Mouse (Mus musculus): ENCODE results near the gene Smim27. TPM values are rescaled to one million over a fixed set of nuclear protein-coding genes. Genes with fewer than 3 reads are reported as not detected.

Smim27 gene
- polyA plus RNA-seq, 1 experiment, result 9.6 TPM

DNA sequence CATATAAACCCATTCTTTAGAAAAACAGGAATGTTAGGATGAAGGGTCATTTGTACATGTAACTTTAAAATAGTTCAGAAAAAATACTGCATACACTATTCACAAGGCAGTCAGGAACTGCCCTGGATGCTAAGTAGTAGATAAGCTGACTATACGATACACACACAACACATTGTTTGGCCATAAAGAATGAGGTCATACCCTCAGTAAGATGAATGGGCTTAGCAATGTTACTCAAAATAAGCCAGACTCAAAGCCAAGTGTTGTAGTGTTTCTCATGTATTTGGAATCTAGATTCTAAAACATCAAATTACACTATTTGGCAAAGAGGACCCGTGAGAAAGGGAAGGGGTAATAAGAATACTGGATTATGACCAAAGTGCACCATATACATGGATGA lies 15.6 kb upstream of the Smim27 start:
- Histone ChIP-seq H3K4me3 (ENCODE audit: insufficient read depth, low read length) (no peak overlapping the region), H3K4me1 (ENCODE audit: control insufficient read depth, insufficient read depth, low read length) (no peaks in the 10 kb centered on the region), H3K27ac (ENCODE audit: insufficient read depth, low read length) (no peak overlapping the region)
- TF ChIP-seq POLR2A (IDR thresholded peaks at IDR 0.05; ENCODE audit: low read depth, low read length) (no peak), CTCF (IDR thresholded peaks at IDR 0.05; ENCODE audit: borderline replicate concordance, insufficient read depth, low read length) (no peak)

DNA sequence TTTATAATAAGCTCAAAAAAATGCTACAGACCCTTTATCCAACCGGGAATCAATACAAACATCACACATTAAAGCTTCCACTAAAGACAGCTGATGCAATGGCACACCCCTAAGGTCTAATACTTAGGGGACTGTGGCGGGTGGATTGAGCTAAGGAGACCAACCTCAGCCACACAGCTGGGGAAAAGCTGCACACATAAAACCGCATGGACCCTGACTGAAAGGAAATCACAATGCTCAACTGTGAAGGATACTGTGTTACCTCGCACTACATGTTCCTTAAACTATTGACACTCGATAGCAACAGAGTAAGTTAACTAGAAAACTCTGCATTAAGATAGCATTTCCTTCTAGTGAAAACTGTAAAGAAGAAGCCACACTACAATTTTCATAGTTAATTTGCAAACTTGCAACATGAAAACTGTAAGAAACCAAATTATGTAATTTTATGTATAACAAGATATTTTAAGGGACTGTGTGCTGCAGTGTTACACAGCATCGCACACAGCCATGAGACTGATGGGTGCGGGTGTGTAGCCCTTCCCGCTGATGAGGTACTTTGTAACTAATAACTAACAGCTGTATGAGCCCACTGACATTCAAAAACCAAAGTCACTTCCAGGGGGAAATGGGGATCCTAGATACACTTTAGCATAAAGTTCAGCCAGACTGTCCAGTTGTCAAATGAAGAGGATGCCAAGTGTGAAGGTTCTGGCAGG lies 14.8 kb upstream of the Smim27 start:
- TF ChIP-seq POLR2A (IDR thresholded peaks at IDR 0.05; ENCODE audit: low read depth, low read length) (no peak), CTCF (IDR thresholded peaks at IDR 0.05; ENCODE audit: borderline replicate concordance, insufficient read depth, low read length) (no peak)
- Histone ChIP-seq H3K4me3 (ENCODE audit: insufficient read depth, low read length) (no peak overlapping the region), H3K27ac (ENCODE audit: insufficient read depth, low read length) (no peak overlapping the region), H3K4me1 (ENCODE audit: control insufficient read depth, insufficient read depth, low read length) (no peaks in the 10 kb centered on the region)

GRCm38 (mm10) chr4:40264321-40264720 lies 5.1 kb upstream of the Smim27 start:
- Histone ChIP-seq H3K4me3 (ENCODE audit: insufficient read depth, low read length) (no peak overlapping the region), H3K4me1 (ENCODE audit: control insufficient read depth, insufficient read depth, low read length) (0 out of 2 replicates have a peak, but pooled peaks cover 6% of the 10 kb centered on the region), H3K27ac (ENCODE audit: insufficient read depth, low read length) (no peak overlapping the region)
- TF ChIP-seq POLR2A (IDR thresholded peaks at IDR 0.05; ENCODE audit: low read depth, low read length) (no peak), CTCF (IDR thresholded peaks at IDR 0.05; ENCODE audit: borderline replicate concordance, insufficient read depth, low read length) (no peak)

- TF ChIP-seq POLR2A (IDR thresholded peaks at IDR 0.05; ENCODE audit: low read depth, low read length) (no peak), CTCF (IDR thresholded peaks at IDR 0.05; ENCODE audit: borderline replicate concordance, insufficient read depth, low read length) (no peak)
- Histone ChIP-seq H3K27ac (ENCODE audit: insufficient read depth, low read length) (no peak overlapping the region), H3K4me3 (ENCODE audit: insufficient read depth, low read length) (peak overlapping the region; percentile 92), H3K4me1 (ENCODE audit: control insufficient read depth, insufficient read depth, low read length) (0 out of 2 replicates have a peak, but pooled peaks cover 6% of the 10 kb centered on the region)
Observed at GRCm38 (mm10) chr4:40267681-40268080, 1.7 kb upstream of the Smim27 start.

GRCm38 (mm10) chr4:40268204-40268813 lies 1.1 kb upstream of the Smim27 start:
- TF ChIP-seq POLR2A (IDR thresholded peaks at IDR 0.05; ENCODE audit: low read depth, low read length), result peak; percentile 58
- no peak for TF ChIP-seq CTCF (IDR thresholded peaks at IDR 0.05; ENCODE audit: borderline replicate concordance, insufficient read depth, low read length)
- Histone ChIP-seq H3K4me3 (ENCODE audit: insufficient read depth, low read length) (peak overlapping the region; percentile 92), H3K27ac (ENCODE audit: insufficient read depth, low read length) (peak overlapping the region; percentile 89), H3K4me1 (ENCODE audit: control insufficient read depth, insufficient read depth, low read length) (0 out of 2 replicates have a peak, but pooled peaks cover 6% of the 10 kb centered on the region)

DNA sequence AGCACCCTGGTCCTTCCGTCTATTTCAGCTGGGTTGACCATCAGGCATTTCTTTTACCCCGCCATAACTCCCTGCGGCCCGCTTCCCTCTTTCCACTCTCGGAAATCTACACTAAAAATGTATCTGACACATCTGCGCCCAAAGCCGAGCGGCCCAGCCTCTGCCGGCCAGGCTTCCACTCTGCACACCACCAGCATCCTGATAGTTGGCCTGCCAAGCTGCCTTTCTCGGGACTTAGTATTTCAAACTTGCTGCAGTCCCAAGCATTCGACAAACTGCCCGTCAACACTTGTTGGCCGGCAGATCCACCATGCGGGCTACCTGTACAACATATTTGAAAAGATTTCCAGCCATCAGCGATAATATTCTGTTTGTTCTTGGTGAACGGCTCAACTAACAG lies 544 bp upstream of the Smim27 start:
- Histone ChIP-seq H3K27ac (ENCODE audit: insufficient read depth, low read length) (peak overlapping the region; percentile 89), H3K4me1 (ENCODE audit: control insufficient read depth, insufficient read depth, low read length) (0 out of 2 replicates have a peak, but pooled peaks cover 6% of the 10 kb centered on the region), H3K4me3 (ENCODE audit: insufficient read depth, low read length) (peak overlapping the region; percentile 92)
- no peak for TF ChIP-seq POLR2A (IDR thresholded peaks at IDR 0.05; ENCODE audit: low read depth, low read length)
- no peak for TF ChIP-seq CTCF (IDR thresholded peaks at IDR 0.05; ENCODE audit: borderline replicate concordance, insufficient read depth, low read length)

- H3K27ac ChIP-seq (ENCODE audit: insufficient read depth, low read length), result peak overlapping the region; percentile 18; the same call in 1 of the 2 replicates
- H3K4me3 ChIP-seq (ENCODE audit: insufficient read depth, low read length), result peak overlapping the region; percentile 88
- peaks cover 4% of the 10 kb centered on the region; the same call in 1 of the 2 replicates for H3K4me1 ChIP-seq (ENCODE audit: control insufficient read depth, insufficient read depth, low read length)
- TF ChIP-seq CTCF (IDR thresholded peaks at IDR 0.05; ENCODE audit: borderline replicate concordance, insufficient read depth, low read length), result no peak
- TF ChIP-seq POLR2A (IDR thresholded peaks at IDR 0.05; ENCODE audit: low read depth, low read length), result no peak
Observed at GRCm38 (mm10) chr4:40278880-40279275, 9.5 kb downstream of the Smim27 start.

- Histone ChIP-seq H3K4me1 (ENCODE audit: control insufficient read depth, insufficient read depth, low read length) (peaks cover 4% of the 10 kb centered on the region; the same call in 1 of the 2 replicates), H3K27ac (ENCODE audit: insufficient read depth, low read length) (peak within 1 kb of the TSS; percentile 70), H3K4me3 (ENCODE audit: insufficient read depth, low read length) (peak within 1 kb of the TSS; percentile 88)
- TF ChIP-seq CTCF (IDR thresholded peaks at IDR 0.05; ENCODE audit: borderline replicate concordance, insufficient read depth, low read length), result no peak
- TF ChIP-seq POLR2A (IDR thresholded peaks at IDR 0.05; ENCODE audit: low read depth, low read length), result peak; percentile 89
Observed at GRCm38 (mm10) chr4:40279276-40279900, 10.0 kb downstream of the Smim27 start, which contains the start of gene Ndufb6. Gene Ndufb6, minus strand, starts transcription at chr4:40279421.

- H3K27ac ChIP-seq (ENCODE audit: insufficient read depth, low read length), result no peak overlapping the region
- TF ChIP-seq CTCF (IDR thresholded peaks at IDR 0.05; ENCODE audit: borderline replicate concordance, insufficient read depth, low read length) (no peak), POLR2A (IDR thresholded peaks at IDR 0.05; ENCODE audit: low read depth, low read length) (no peak)
- no peak overlapping the region for H3K4me3 ChIP-seq (ENCODE audit: insufficient read depth, low read length)
Observed at GRCm38 (mm10) chr4:40285582-40285981, 16.2 kb downstream of the Smim27 start.

More at GRCm38 (mm10) chr4:40285582-40285981, 16.2 kb downstream of the Smim27 start:
- peaks cover 5% of the 10 kb centered on the region for H3K4me1 ChIP-seq (ENCODE audit: control insufficient read depth, insufficient read depth, low read length)

All from embryonic fibroblast, embryonic 13.5 days (primary cell).